Mouse (Mus musculus) cerebellum, adult 8-10 months (tissue): ENCODE data around the gene Parm1.

Experiments used
- DNase-seq: peaks from one replicate; pipeline ENCODE4 v3.0.0; 2022

Gene Parm1

GRCm38 (mm10) chr5:91578924-91579323 is 61.5 kb downstream of the Parm1 start:
- DNase-seq, result no peak

GRCm38 (mm10) chr5:91581799-91582198 is 64.4 kb downstream of the Parm1 start:
- no peak for DNase-seq

- no peak for DNase-seq
Measured at GRCm38 (mm10) chr5:91586206-91586605, 68.8 kb downstream of the Parm1 start.

- no peak for DNase-seq
Measured at GRCm38 (mm10) chr5:91594083-91594482, 76.7 kb downstream of the Parm1 start.

GRCm38 (mm10) chr5:91597216-91597615 is 79.8 kb downstream of the Parm1 start:
- DNase-seq, result no peak

GRCm38 (mm10) chr5:91599801-91600200 is 82.4 kb downstream of the Parm1 start:
- DNase-seq, result no peak

GRCm38 (mm10) chr5:91603347-91603746 is 85.9 kb downstream of the Parm1 start:
- DNase-seq, result no peak

GRCm38 (mm10) chr5:91603787-91604439 is 86.5 kb downstream of the Parm1 start:
- no peak for DNase-seq

- DNase-seq, result no peak
Measured at GRCm38 (mm10) chr5:91607234-91607633, 89.8 kb downstream of the Parm1 start.

GRCm38 (mm10) chr5:91607841-91608240 is 90.4 kb downstream of the Parm1 start:
- DNase-seq, result no peak

- DNase-seq, result no peak
Measured at GRCm38 (mm10) chr5:91609041-91609440, 91.6 kb downstream of the Parm1 start.

GRCm38 (mm10) chr5:91609511-91610300 is 92.3 kb downstream of the Parm1 start:
- no peak for DNase-seq

GRCm38 (mm10) chr5:91610499-91610898 is 93.1 kb downstream of the Parm1 start:
- no peak for DNase-seq

- no peak for DNase-seq
Measured at GRCm38 (mm10) chr5:91611589-91611988, 94.2 kb downstream of the Parm1 start.

- DNase-seq, result no peak
Measured at GRCm38 (mm10) chr5:91617331-91618233, 100.2 kb downstream of the Parm1 start.

GRCm38 (mm10) chr5:91618661-91619173 is 101.3 kb downstream of the Parm1 start:
- DNase-seq, result no peak

- no peak for DNase-seq
Measured at GRCm38 (mm10) chr5:91621197-91621596, 103.8 kb downstream of the Parm1 start.

- DNase-seq, result no peak
Measured at GRCm38 (mm10) chr5:91626823-91627222, 109.4 kb downstream of the Parm1 start.

GRCm38 (mm10) chr5:91629472-91629871 is 112.1 kb downstream of the Parm1 start:
- no peak for DNase-seq

- DNase-seq, result no peak
Measured at GRCm38 (mm10) chr5:91651330-91651729, 133.9 kb downstream of the Parm1 start.

- no peak for DNase-seq
Measured at GRCm38 (mm10) chr5:91653061-91653915, 135.9 kb downstream of the Parm1 start.
